Mouse (Mus musculus) liver, embryonic 13.5 days (tissue): Measurements from ENCODE around the gene Nova2. TPM values are rescaled to one million over a fixed set of nuclear protein-coding genes. Genes with fewer than 3 reads are reported as not detected.

Experiments
- ATAC-seq: fragments of 200-750 bp; cut with Nextera tagmentation; 2 replicates; pipeline ENCODE4 v1.8.0; 2017; ENCODE audit warnings: low read depth, mild to moderate bottlenecking, moderate number of reproducible peaks, moderate library complexity
- DNase-seq: peaks from one replicate; pipeline ENCODE4 v3.0.0; 2022
- H3K27ac ChIP-seq: fragments of 300-500 bp; sonication (generic); 2 replicates; pipeline ENCODE4 v1.5.1; 2015; ENCODE audit warnings: moderate library complexity, mild to moderate bottlenecking, inconsistent platforms
- H3K27me3 ChIP-seq: fragments of 300-500 bp; sonication (generic); 2 replicates; pipeline ENCODE4 v1.6.1; 2015; ENCODE audit warnings: mild to moderate bottlenecking, inconsistent platforms
- H3K36me3 ChIP-seq: fragments of 300-500 bp; sonication (generic); 2 replicates; pipeline ENCODE4 v1.6.1; 2015; ENCODE audit warnings: mild to moderate bottlenecking, inconsistent platforms
- H3K4me1 ChIP-seq: fragments of 300-500 bp; sonication (generic); replicated peaks from 2 replicates; pipeline ENCODE4 v1.6.1; 2015; ENCODE audit warnings: inconsistent platforms
- H3K4me2 ChIP-seq: fragments of 300-500 bp; sonication (generic); 2 replicates; pipeline ENCODE4 v1.6.1; 2015; ENCODE audit warnings: inconsistent platforms, mild to moderate bottlenecking, moderate library complexity
- H3K4me3 ChIP-seq: fragments of 300-500 bp; sonication (generic); replicated peaks from 2 replicates; pipeline ENCODE4 v1.5.1; 2015; ENCODE audit warnings: mild to moderate bottlenecking, inconsistent platforms
- H3K9ac ChIP-seq: fragments of 300-500 bp; sonication (generic); 2 replicates; pipeline ENCODE4 v1.6.1; 2015; ENCODE audit warnings: mild to moderate bottlenecking, inconsistent platforms
- H3K9me3 ChIP-seq: fragments of 300-500 bp; sonication (generic); replicated peaks from 2 replicates; pipeline ENCODE4 v1.6.1; 2016; ENCODE audit warnings: inconsistent platforms
- WGBS: fragments of 180-500 bp; shearing (Covaris S2); methylation state at CpG from one replicate; pipeline ENCODE4 v1.1.7; 2015; ENCODE audit not compliant: insufficient replicate concordance; 5-methylcytosine and 5-hydroxymethylcytosine counted together
- polyA plus RNA-seq: library from polyadenylated mRNA; unstranded; fragments of >200 nt; fragmentation: Nextera tagmentation; extraction: Ambion mirVana; gene quantifications from 2 replicates; pipeline ENCODE4 v1.2.1, GENCODE M21; 2015

The Nova2 gene
- polyA plus RNA-seq, 1 experiment from 2014 or later: 0.08 TPM

- Histone ChIP-seq H3K4me3 (no peak overlapping the region), H3K27me3 (no peaks in the 10 kb centered on the region), H3K36me3 (peaks cover 9% of the 10 kb centered on the region; the same call in 1 of the 2 replicates), H3K27ac (no peak overlapping the region), H3K4me2 (no peak overlapping the region), H3K9me3 (no peaks in the 10 kb centered on the region), H3K4me1 (no peaks in the 10 kb centered on the region), H3K9ac (no peak overlapping the region)
- WGBS: 62% methylated on average over 2 of the region's 2 CpGs
- ATAC-seq (no peak), DNase-seq (no peak)
Observed at GRCm38 (mm10) chr7:18900513-18900912, 25.2 kb upstream of the Nova2 start.

GRCm38 (mm10) chr7:18902486-18902885, 23.2 kb upstream of the Nova2 start:
- Histone ChIP-seq H3K9ac (no peak overlapping the region), H3K27me3 (no peaks in the 10 kb centered on the region), H3K9me3 (no peaks in the 10 kb centered on the region), H3K4me1 (0 out of 2 replicates have a peak, but pooled peaks cover 2% of the 10 kb centered on the region), H3K36me3 (peaks cover 9% of the 10 kb centered on the region; the same call in 1 of the 2 replicates), H3K4me3 (no peak overlapping the region), H3K4me2 (no peak overlapping the region), H3K27ac (no peak overlapping the region)
- DNase-seq: no peak
- 51% methylated on average over 3 of the region's 3 CpGs for WGBS
- no peak for ATAC-seq

GRCm38 (mm10) chr7:18904971-18905370, 20.7 kb upstream of the Nova2 start:
- Histone ChIP-seq H3K4me1 (peaks cover 25% of the 10 kb centered on the region), H3K9ac (no peak overlapping the region), H3K27me3 (no peaks in the 10 kb centered on the region), H3K4me2 (no peak overlapping the region), H3K9me3 (no peaks in the 10 kb centered on the region), H3K27ac (no peak overlapping the region), H3K4me3 (no peak overlapping the region), H3K36me3 (peaks cover 8% of the 10 kb centered on the region; the same call in 1 of the 2 replicates)
- ATAC-seq: no peak
- 66% methylated on average over 3 of the region's 3 CpGs for WGBS
- DNase-seq: no peak

GRCm38 (mm10) chr7:18909797-18910196, 15.9 kb upstream of the Nova2 start:
- DNase-seq (no peak), ATAC-seq (peak; percentile 37)
- Histone ChIP-seq H3K27ac (peak overlapping the region; percentile 53; the same call in 1 of the 2 replicates), H3K27me3 (no peaks in the 10 kb centered on the region), H3K4me1 (peaks cover 33% of the 10 kb centered on the region), H3K36me3 (no peaks in the 10 kb centered on the region), H3K9me3 (no peaks in the 10 kb centered on the region), H3K4me3 (peak overlapping the region; percentile 80), H3K4me2 (peak overlapping the region; percentile 72), H3K9ac (peak overlapping the region; percentile 77)
- WGBS: 5% methylated on average over 17 of the region's 17 CpGs

GRCm38 (mm10) chr7:18910241-18910831, 15.4 kb upstream of the Nova2 start, which contains the start of gene Ccdc61:
Gene Ccdc61 (minus strand): TSS chr7:18910415.
- peak within 1 kb of the TSS; percentile 72 for H3K4me2 ChIP-seq
- ATAC-seq (peak; percentile 97), DNase-seq (peak; percentile 92)
- H3K27me3 ChIP-seq: no peaks in the 10 kb centered on the region
- H3K4me3 ChIP-seq: peak within 1 kb of the TSS; percentile 80
- H3K36me3 ChIP-seq: no peaks in the 10 kb centered on the region
- peak within 1 kb of the TSS; percentile 53; the same call in 1 of the 2 replicates for H3K27ac ChIP-seq
- H3K9ac ChIP-seq: peak within 1 kb of the TSS; percentile 77
- no peaks in the 10 kb centered on the region for H3K9me3 ChIP-seq
- WGBS: under 1% methylated on average over 33 of the region's 33 CpGs
- H3K4me1 ChIP-seq: peaks cover 33% of the 10 kb centered on the region

GRCm38 (mm10) chr7:18916254-18916653, 9.4 kb upstream of the Nova2 start:
- H3K27ac ChIP-seq: no peak overlapping the region
- no peak overlapping the region for H3K9ac ChIP-seq
- H3K27me3 ChIP-seq: peaks cover 6% of the 10 kb centered on the region
- no peaks in the 10 kb centered on the region for H3K9me3 ChIP-seq
- 49% methylated on average over 4 of the region's 4 CpGs for WGBS
- H3K4me2 ChIP-seq: no peak overlapping the region
- no peaks in the 10 kb centered on the region for H3K36me3 ChIP-seq
- no peak overlapping the region for H3K4me3 ChIP-seq
- H3K4me1 ChIP-seq: no peaks in the 10 kb centered on the region; the same call in 1 of the 2 replicates
- ATAC-seq (no peak), DNase-seq (no peak)

GRCm38 (mm10) chr7:18917931-18918330, 7.8 kb upstream of the Nova2 start:
- DNase-seq: no peak
- Histone ChIP-seq H3K36me3 (no peaks in the 10 kb centered on the region), H3K4me3 (no peak overlapping the region), H3K27me3 (peaks cover 15% of the 10 kb centered on the region), H3K27ac (no peak overlapping the region), H3K4me1 (no peaks in the 10 kb centered on the region), H3K9ac (no peak overlapping the region), H3K9me3 (no peaks in the 10 kb centered on the region), H3K4me2 (no peak overlapping the region)
- ATAC-seq: no peak
- WGBS: 56% methylated on average over 3 of the region's 3 CpGs

- no peak overlapping the region for H3K4me2 ChIP-seq
- no peaks in the 10 kb centered on the region for H3K9me3 ChIP-seq
- H3K9ac ChIP-seq: no peak overlapping the region
- DNase-seq (no peak), ATAC-seq (peak; percentile 52; the same call in 1 of the 2 replicates)
- no peak overlapping the region for H3K4me3 ChIP-seq
- H3K27me3 ChIP-seq: peaks cover 45% of the 10 kb centered on the region
- no peak overlapping the region for H3K27ac ChIP-seq
- no peaks in the 10 kb centered on the region for H3K36me3 ChIP-seq
- 3% methylated on average over 12 of the region's 12 CpGs for WGBS
- peaks cover 8% of the 10 kb centered on the region for H3K4me1 ChIP-seq
Observed at GRCm38 (mm10) chr7:18921069-18921468, 4.6 kb upstream of the Nova2 start.

- H3K4me1 ChIP-seq: peaks cover 11% of the 10 kb centered on the region
- H3K27me3 ChIP-seq: peaks cover 63% of the 10 kb centered on the region
- H3K36me3 ChIP-seq: no peaks in the 10 kb centered on the region
- DNase-seq (no peak), ATAC-seq (no peak)
- no peaks in the 10 kb centered on the region for H3K9me3 ChIP-seq
- H3K4me2 ChIP-seq: no peak overlapping the region
- no peak overlapping the region for H3K4me3 ChIP-seq
- WGBS: 40% methylated on average over 5 of the region's 5 CpGs
- H3K27ac ChIP-seq: no peak overlapping the region
- H3K9ac ChIP-seq: no peak overlapping the region
Observed at GRCm38 (mm10) chr7:18922807-18923206, 2.9 kb upstream of the Nova2 start.

GRCm38 (mm10) chr7:18923267-18923666, 2.4 kb upstream of the Nova2 start:
- WGBS: 61% methylated on average over 11 of the region's 11 CpGs
- no peaks in the 10 kb centered on the region for H3K36me3 ChIP-seq
- H3K9ac ChIP-seq: no peak overlapping the region
- H3K4me3 ChIP-seq: no peak overlapping the region
- peaks cover 11% of the 10 kb centered on the region for H3K4me1 ChIP-seq
- ATAC-seq: no peak
- H3K9me3 ChIP-seq: no peaks in the 10 kb centered on the region
- H3K4me2 ChIP-seq: no peak overlapping the region
- H3K27ac ChIP-seq: no peak overlapping the region
- peaks cover 67% of the 10 kb centered on the region for H3K27me3 ChIP-seq
- no peak for DNase-seq

GRCm38 (mm10) chr7:18923711-18924191, 1.9 kb upstream of the Nova2 start:
- H3K27me3 ChIP-seq: peaks cover 69% of the 10 kb centered on the region
- WGBS: 39% methylated on average over 4 of the region's 4 CpGs
- ATAC-seq: no peak
- H3K27ac ChIP-seq: no peak overlapping the region
- H3K4me3 ChIP-seq: no peak overlapping the region
- H3K9ac ChIP-seq: no peak overlapping the region
- H3K9me3 ChIP-seq: no peaks in the 10 kb centered on the region
- no peaks in the 10 kb centered on the region for H3K36me3 ChIP-seq
- no peak overlapping the region for H3K4me2 ChIP-seq
- H3K4me1 ChIP-seq: peaks cover 11% of the 10 kb centered on the region
- DNase-seq: no peak

- Histone ChIP-seq H3K4me1 (peaks cover 11% of the 10 kb centered on the region), H3K27me3 (peaks cover 75% of the 10 kb centered on the region), H3K9ac (no peak overlapping the region), H3K4me3 (no peak overlapping the region), H3K4me2 (no peak overlapping the region), H3K27ac (no peak overlapping the region), H3K9me3 (no peaks in the 10 kb centered on the region), H3K36me3 (no peaks in the 10 kb centered on the region)
- WGBS: 15% methylated on average over 8 of the region's 8 CpGs
- ATAC-seq (no peak), DNase-seq (no peak)
Observed at GRCm38 (mm10) chr7:18924321-18924720, 1.4 kb upstream of the Nova2 start.
